Mouse (Mus musculus): ENCODE data around the gene Sprr2a2. TPM values are rescaled to one million over a fixed set of nuclear protein-coding genes. Genes with fewer than 3 reads are reported as not detected.
"Not testable (repeated sequence)": the region's sequence is repeated elsewhere in the genome, so short reads cannot be mapped to it uniquely, and the experiment has no call there.

The Sprr2a2 gene
- not detected in 2 replicates for polyA plus RNA-seq (2012; ENCODE audit: insufficient read depth, insufficient read length, missing spikeins)

GRCm38 (mm10) chr3:92215569-92215968 lies at the start of gene Sprr2a2, which contains the start of gene Sprr2a1:
Gene Sprr2a2, plus strand, starts transcription at chr3:92215920.
Gene Sprr2a1, plus strand, starts transcription at chr3:92215799.
- not testable (repeated sequence) for H3K4me1 ChIP-seq (ENCODE audit: control insufficient read depth, insufficient read depth, insufficient read length, low read length); H3K27ac ChIP-seq (replicated peaks; ENCODE audit: low read depth, low read length); H3K4me3 ChIP-seq (ENCODE audit: insufficient read depth, low read depth, low read length)

DNA sequence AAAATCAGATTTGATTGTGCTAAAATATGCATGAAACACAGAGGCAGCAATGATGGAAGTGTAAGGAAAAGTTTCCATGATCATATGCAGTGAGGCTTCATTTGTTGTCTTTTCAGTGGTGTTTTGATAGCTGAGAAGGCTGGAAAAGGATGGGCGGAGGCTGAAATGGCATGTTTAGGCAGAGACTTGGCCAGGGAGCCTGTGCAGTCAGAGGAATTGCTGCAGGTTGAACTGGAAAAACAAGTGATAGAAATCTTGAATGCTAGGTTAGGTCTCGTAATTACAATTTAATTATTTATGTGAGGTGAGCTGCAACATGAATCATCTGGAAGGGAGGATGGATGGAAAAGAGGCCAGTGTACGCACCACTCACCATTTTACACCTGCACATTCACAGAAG lies 45.9 kb upstream of the Sprr2a2 start:
- Histone ChIP-seq H3K27ac (replicated peaks; ENCODE audit: low read depth, low read length) (no peak overlapping the region), H3K4me1 (ENCODE audit: control insufficient read depth, insufficient read depth, insufficient read length, low read length) (no peaks in the 10 kb centered on the region), H3K4me3 (ENCODE audit: insufficient read depth, low read depth, low read length) (no peak overlapping the region)

DNA sequence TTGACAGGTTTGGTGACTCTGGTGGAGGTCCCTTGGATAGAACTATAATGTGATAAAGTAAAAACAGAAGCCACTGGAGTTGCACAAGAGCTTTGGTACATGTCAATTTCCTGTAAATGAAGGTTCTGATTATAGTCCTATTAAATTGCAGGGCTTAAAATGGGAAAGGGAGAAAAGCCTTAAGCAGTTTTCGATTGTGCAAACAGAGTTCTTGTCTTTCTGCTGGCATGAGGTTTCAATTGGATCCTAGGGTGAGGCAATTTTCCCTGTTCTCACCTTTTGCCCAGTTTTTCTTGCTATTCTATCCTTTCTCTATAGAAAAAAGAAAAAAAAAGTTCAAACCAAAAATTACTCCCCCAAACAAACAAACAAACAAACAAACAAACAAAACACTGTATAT lies 38.8 kb upstream of the Sprr2a2 start:
- no peak overlapping the region for H3K4me3 ChIP-seq (ENCODE audit: insufficient read depth, low read depth, low read length)

GRCm38 (mm10) chr3:92195512-92196200 lies 20.1 kb upstream of the Sprr2a2 start:
- Histone ChIP-seq H3K27ac (replicated peaks; ENCODE audit: low read depth, low read length) (no peak overlapping the region), H3K4me3 (ENCODE audit: insufficient read depth, low read depth, low read length) (no peak overlapping the region), H3K4me1 (ENCODE audit: control insufficient read depth, insufficient read depth, insufficient read length, low read length) (no peaks in the 10 kb centered on the region)

More for the DNA sequence above, 38.8 kb upstream of the Sprr2a2 start:
- no peaks in the 10 kb centered on the region for H3K4me1 ChIP-seq (ENCODE audit: control insufficient read depth, insufficient read depth, insufficient read length, low read length)
- H3K27ac ChIP-seq (replicated peaks; ENCODE audit: low read depth, low read length) = no peak overlapping the region

DNA sequence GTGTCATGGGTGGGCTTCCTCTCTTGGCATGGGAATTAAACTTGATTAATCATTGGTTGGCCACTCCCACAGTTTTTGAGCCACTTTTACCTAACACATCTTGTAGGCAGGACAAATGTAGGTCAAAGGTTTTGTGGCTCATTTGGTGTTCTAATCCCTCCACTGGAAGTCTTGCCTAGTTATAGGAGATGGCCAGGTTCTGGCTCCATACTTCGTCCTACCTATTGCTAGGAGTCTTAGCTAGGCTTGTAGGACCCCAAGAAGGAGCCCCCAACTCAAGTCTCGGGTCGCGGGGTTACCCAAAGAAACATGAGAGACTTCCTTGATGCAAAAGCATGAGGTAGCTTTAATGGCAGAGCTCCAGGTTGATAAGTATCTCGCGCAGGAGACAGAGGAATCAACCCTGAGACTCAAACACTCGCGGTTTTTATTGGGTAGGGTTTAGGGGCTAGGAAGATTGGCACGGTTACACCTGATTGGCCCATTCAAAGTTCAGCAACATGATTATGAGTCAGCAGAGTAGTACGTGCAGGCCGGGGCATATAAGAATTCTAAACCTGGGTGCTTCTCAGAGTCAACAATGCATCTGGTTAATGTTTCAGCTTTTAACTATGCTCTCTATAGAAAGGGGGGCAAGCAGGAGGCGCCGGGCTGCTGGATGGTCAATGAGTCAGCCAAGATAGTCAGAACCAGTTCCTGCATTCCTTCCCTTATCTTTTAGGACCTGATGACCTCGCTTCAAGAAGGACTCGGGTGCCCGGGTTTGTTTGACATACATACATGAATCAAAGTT lies 4.4 kb upstream of the Sprr2a2 start:
- not testable (repeated sequence) for H3K4me3 ChIP-seq (ENCODE audit: insufficient read depth, low read depth, low read length); H3K4me1 ChIP-seq (ENCODE audit: control insufficient read depth, insufficient read depth, insufficient read length, low read length); H3K27ac ChIP-seq (replicated peaks; ENCODE audit: low read depth, low read length)

- H3K27ac ChIP-seq (replicated peaks; ENCODE audit: low read depth, low read length); H3K4me3 ChIP-seq (ENCODE audit: insufficient read depth, low read depth, low read length); H3K4me1 ChIP-seq (ENCODE audit: control insufficient read depth, insufficient read depth, insufficient read length, low read length): not testable (repeated sequence)
Observed at GRCm38 (mm10) chr3:92212059-92212458, 3.7 kb upstream of the Sprr2a2 start.

- not testable (repeated sequence) for H3K27ac ChIP-seq (replicated peaks; ENCODE audit: low read depth, low read length); H3K4me3 ChIP-seq (ENCODE audit: insufficient read depth, low read depth, low read length); H3K4me1 ChIP-seq (ENCODE audit: control insufficient read depth, insufficient read depth, insufficient read length, low read length)
Observed at GRCm38 (mm10) chr3:92213651-92214050, 2.1 kb upstream of the Sprr2a2 start.

- H3K4me1 ChIP-seq (ENCODE audit: control insufficient read depth, insufficient read depth, insufficient read length, low read length); H3K27ac ChIP-seq (replicated peaks; ENCODE audit: low read depth, low read length); H3K4me3 ChIP-seq (ENCODE audit: insufficient read depth, low read depth, low read length): not testable (repeated sequence)
Observed at GRCm38 (mm10) chr3:92219031-92219430, 3.3 kb downstream of the Sprr2a2 start.

DNA sequence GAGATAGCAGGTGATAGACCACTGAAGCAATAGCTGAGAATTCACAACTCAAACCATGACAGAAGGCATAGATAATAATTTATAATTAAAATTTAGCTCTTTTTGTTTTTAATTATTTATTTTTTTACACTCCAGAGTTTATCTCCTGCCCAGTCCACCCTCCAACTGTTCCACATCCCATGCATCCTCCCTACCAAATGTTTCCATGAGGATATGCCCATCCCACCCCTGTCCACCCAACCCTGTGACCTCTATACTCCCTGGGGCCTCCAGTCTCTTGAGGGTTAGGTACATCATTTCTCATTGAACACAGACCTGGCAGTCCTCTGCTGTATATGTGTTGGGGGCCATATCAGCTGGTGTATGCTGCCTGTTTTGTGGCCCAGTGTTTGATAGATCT lies 8.0 kb downstream of the Sprr2a2 start:
- H3K4me3 ChIP-seq (ENCODE audit: insufficient read depth, low read depth, low read length); H3K27ac ChIP-seq (replicated peaks; ENCODE audit: low read depth, low read length); H3K4me1 ChIP-seq (ENCODE audit: control insufficient read depth, insufficient read depth, insufficient read length, low read length): not testable (repeated sequence)

DNA sequence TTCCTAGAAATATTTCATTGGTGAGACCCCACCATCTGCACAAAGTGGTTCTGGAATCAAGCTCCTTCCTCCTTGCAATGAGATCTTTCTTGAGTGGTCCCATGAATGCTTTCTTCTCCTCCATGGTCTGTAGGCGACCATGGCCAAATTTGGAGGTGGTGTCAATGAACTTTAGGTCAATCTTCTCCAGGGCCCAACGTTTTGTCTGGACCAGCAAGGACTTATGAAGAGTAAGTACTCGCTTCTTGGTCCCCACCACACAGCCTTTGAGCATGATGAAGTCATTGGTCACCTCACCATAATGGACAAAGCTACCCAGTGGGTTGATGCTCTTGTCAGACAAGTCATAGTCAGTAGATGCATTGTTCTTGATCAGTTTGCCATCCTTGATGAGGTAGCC lies 11.7 kb downstream of the Sprr2a2 start:
- not testable (repeated sequence) for H3K4me3 ChIP-seq (ENCODE audit: insufficient read depth, low read depth, low read length); H3K4me1 ChIP-seq (ENCODE audit: control insufficient read depth, insufficient read depth, insufficient read length, low read length); H3K27ac ChIP-seq (replicated peaks; ENCODE audit: low read depth, low read length)

GRCm38 (mm10) chr3:92236463-92237189 lies 20.9 kb downstream of the Sprr2a2 start:
- H3K4me3 ChIP-seq (ENCODE audit: insufficient read depth, low read depth, low read length) = not testable (repeated sequence)

DNA sequence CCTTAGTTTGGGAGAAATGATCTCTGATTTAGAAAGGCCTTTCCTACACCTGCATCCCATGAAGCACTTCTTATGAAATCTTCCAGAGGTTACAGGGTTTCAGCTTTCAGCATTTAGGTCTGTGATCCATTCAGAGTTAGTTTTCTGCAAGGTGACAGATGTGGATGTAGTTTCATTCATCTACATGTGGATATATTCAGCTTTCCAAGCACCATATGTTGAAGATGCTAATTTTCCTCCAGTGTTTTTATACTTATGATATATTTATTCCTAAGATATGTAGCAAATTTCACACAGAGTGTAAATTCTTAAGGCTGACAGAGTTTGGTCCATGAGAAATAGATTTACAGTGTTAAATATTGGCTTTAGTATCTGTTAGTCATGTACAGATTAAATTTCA lies 23.0 kb downstream of the Sprr2a2 start:
- not testable (repeated sequence) for H3K4me3 ChIP-seq (ENCODE audit: insufficient read depth, low read depth, low read length); H3K27ac ChIP-seq (replicated peaks; ENCODE audit: low read depth, low read length); H3K4me1 ChIP-seq (ENCODE audit: control insufficient read depth, insufficient read depth, insufficient read length, low read length)

More at GRCm38 (mm10) chr3:92236463-92237189, 20.9 kb downstream of the Sprr2a2 start:
- not testable (repeated sequence) for H3K4me1 ChIP-seq (ENCODE audit: control insufficient read depth, insufficient read depth, insufficient read length, low read length); H3K27ac ChIP-seq (replicated peaks; ENCODE audit: low read depth, low read length)

DNA sequence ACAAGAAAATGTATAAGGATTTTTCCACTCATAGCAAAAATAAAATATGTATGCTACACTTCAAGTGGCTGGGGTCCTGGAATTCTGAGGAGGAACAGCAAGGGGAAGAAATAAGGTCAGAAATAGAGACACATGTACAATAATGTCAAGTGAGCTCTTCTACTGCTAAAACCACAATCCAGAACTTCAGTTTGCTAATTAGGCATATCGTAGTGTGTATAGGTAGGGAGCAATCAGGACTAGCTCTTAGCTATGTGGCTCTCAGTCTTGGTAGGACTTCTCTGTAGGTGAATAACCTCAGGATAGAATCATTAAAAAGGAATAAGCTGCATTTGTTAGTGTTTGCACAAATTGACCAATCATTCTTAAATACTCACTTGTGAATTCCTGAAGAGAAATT lies 23.5 kb downstream of the Sprr2a2 start:
- not testable (repeated sequence) for H3K4me1 ChIP-seq (ENCODE audit: control insufficient read depth, insufficient read depth, insufficient read length, low read length); H3K4me3 ChIP-seq (ENCODE audit: insufficient read depth, low read depth, low read length); H3K27ac ChIP-seq (replicated peaks; ENCODE audit: low read depth, low read length)

DNA sequence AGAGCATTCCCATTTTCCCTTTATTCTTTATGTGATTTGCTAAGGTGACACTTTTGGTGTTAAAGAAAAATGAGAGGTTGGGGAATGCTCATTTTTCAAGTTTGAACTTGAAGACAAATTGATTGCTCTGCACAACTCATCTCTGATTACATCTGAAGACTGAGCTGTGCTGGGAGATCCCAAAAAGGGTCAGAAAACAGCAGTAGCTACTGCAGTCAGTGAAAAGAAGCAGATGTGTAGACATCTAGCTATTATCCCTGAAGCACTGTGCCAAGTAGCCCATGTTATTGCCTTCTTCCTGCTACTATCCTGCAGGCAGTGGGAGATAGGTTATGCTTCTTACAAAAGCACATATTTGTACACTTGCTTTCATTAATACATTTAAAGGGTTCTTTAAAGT lies 29.1 kb downstream of the Sprr2a2 start:
- H3K4me3 ChIP-seq (ENCODE audit: insufficient read depth, low read depth, low read length); H3K4me1 ChIP-seq (ENCODE audit: control insufficient read depth, insufficient read depth, insufficient read length, low read length); H3K27ac ChIP-seq (replicated peaks; ENCODE audit: low read depth, low read length): not testable (repeated sequence)

- not testable (repeated sequence) for H3K27ac ChIP-seq (replicated peaks; ENCODE audit: low read depth, low read length); H3K4me3 ChIP-seq (ENCODE audit: insufficient read depth, low read depth, low read length); H3K4me1 ChIP-seq (ENCODE audit: control insufficient read depth, insufficient read depth, insufficient read length, low read length)
Observed at GRCm38 (mm10) chr3:92246245-92246644, 30.5 kb downstream of the Sprr2a2 start.
